Mouse (Mus musculus) MEL (cell line): ENCODE measurements at regions not wholly inside any gene's neighbourhood (a gene's known extent, or its start where the extent isn't known, plus 50 kb on each side); places are given as distances from the start of the nearest gene placed in this dataset.

Experiments
- CTCF ChIP-seq, 3 experiments: IDR thresholded peaks in 2 of 3; conservative IDR thresholded peaks in 1 of 3; 2 replicates each; pipeline ENCODE4 v1.5.1; 2011 to 2012; ENCODE audit warnings: low read length in 3 of 3, low read depth in 2 of 3, mild to moderate bottlenecking in 2 of 3, improper control_type of control experiment in 1 of 3, inconsistent platforms in 1 of 3, mixed read lengths in 1 of 3, moderate library complexity in 1 of 3; ENCODE audit not compliant: control insufficient read depth in 1 of 3, insufficient read depth in 1 of 3, poor library complexity in 1 of 3, severe bottlenecking in 1 of 3
- MEF2A ChIP-seq: IDR thresholded peaks from 2 replicates; pipeline ENCODE4 v1.6.1; 2014; ENCODE audit warnings: low read depth, mild to moderate bottlenecking, inconsistent platforms, low read length, improper control_type of control experiment; ENCODE audit not compliant: poor library complexity, insufficient replicate concordance, severe bottlenecking; ENCODE audit errors: extremely low read depth
- POLR2A ChIP-seq, 2 experiments: IDR thresholded peaks; 2 replicates each; pipeline ENCODE4 v1.6.1; 2011 to 2012; ENCODE audit warnings: low read length in 2 of 2, mild to moderate bottlenecking in 2 of 2, control low read depth in 1 of 2, improper control_type of control experiment in 1 of 2, low read depth in 1 of 2, moderate library complexity in 1 of 2; ENCODE audit not compliant: control insufficient read depth in 1 of 2, insufficient read depth in 1 of 2, poor library complexity in 1 of 2
- TCF12 ChIP-seq: IDR thresholded peaks from 2 replicates; pipeline ENCODE4 v1.6.1; 2014; ENCODE audit warnings: low read depth, mild to moderate bottlenecking, inconsistent platforms, low read length, improper control_type of control experiment, moderate library complexity
- USF1 ChIP-seq: IDR thresholded peaks from 2 replicates; pipeline ENCODE4 v1.6.1; 2014; ENCODE audit warnings: low read depth, mild to moderate bottlenecking, inconsistent platforms, low read length, improper control_type of control experiment, moderate library complexity
- ZNF384 ChIP-seq: IDR thresholded peaks from 2 replicates; pipeline ENCODE4 v1.6.1; 2012; ENCODE audit warnings: low read depth, mild to moderate bottlenecking, inconsistent platforms, low read length, improper control_type of control experiment

- no peak for TF ChIP-seq ZNF384
- TF ChIP-seq CTCF (IDR thresholded peaks at IDR 0.05 in 2 of 3, conservative IDR thresholded peaks at IDR 0.05 in 1 of 3; ENCODE audit: control insufficient read depth in 1 of 3, insufficient read depth in 1 of 3, low read depth in 2 of 3, low read length in 3 of 3, poor library complexity in 1 of 3, severe bottlenecking in 1 of 3): no peak
- TF ChIP-seq MEF2A: no peak
- no peak for TF ChIP-seq USF1
- TF ChIP-seq POLR2A (IDR thresholded peaks at IDR 0.05; ENCODE audit: control insufficient read depth in 1 of 2, insufficient read depth in 1 of 2, low read depth in 1 of 2, low read length in 2 of 2, poor library complexity in 1 of 2): no peak
- TF ChIP-seq TCF12: no peak
Measured at GRCm38 (mm10) chr16:95778173-95778572, 76.3 kb downstream of the Ets2 start.
